Mouse (Mus musculus) G1E (cell line): ENCODE data around the gene Acot3. TPM values are rescaled to one million over a fixed set of nuclear protein-coding genes. Genes with fewer than 3 reads are reported as not detected.
"Not testable (repeated sequence)": the region's sequence is repeated elsewhere in the genome, so short reads cannot be mapped to it uniquely, and the experiment has no call there.

ENCODE experiments used
- ATAC-seq: 2 replicates; pipeline ENCODE4 v1.8.0; 2016; ENCODE audit warnings: mild to moderate bottlenecking; ENCODE audit not compliant: insufficient number of reproducible peaks, poor library complexity, low FRiP score, severe bottlenecking; ENCODE audit errors: extremely low read depth
- DNase-seq: peaks from one replicate; pipeline ENCODE4 v3.0.0; 2012; ENCODE audit warnings: low spot score
- H3K27me3 ChIP-seq: 2 replicates; pipeline ENCODE4 v1.6.1; 2012; ENCODE audit warnings: mild to moderate bottlenecking, low read length, inconsistent platforms; ENCODE audit not compliant: insufficient read depth
- H3K36me3 ChIP-seq: replicated peaks from 2 replicates; pipeline ENCODE3; 2012; ENCODE audit warnings: mild to moderate bottlenecking, inconsistent platforms
- H3K4me1 ChIP-seq: 2 replicates; pipeline ENCODE4 v1.6.1; 2012; ENCODE audit warnings: low read depth, low read length, inconsistent platforms, mixed read lengths; ENCODE audit not compliant: insufficient read depth
- H3K4me3 ChIP-seq: 2 replicates; pipeline ENCODE4 v1.5.1; 2012; ENCODE audit warnings: low read depth, mild to moderate bottlenecking, inconsistent platforms, low read length, moderate library complexity, mixed read lengths
- H3K9me3 ChIP-seq: replicated peaks from 2 replicates; pipeline ENCODE4 v1.6.1; 2012; ENCODE audit warnings: inconsistent platforms
- CTCF ChIP-seq: IDR thresholded peaks from 2 replicates; pipeline ENCODE4 v1.5.1; 2012; ENCODE audit warnings: low read depth, low read length, inconsistent platforms, mixed read lengths
- GATA1 ChIP-seq: IDR thresholded peaks from 2 replicates; pipeline ENCODE4 v1.6.1; 2012; ENCODE audit warnings: borderline replicate concordance, low read length, inconsistent platforms, mixed read lengths
- GATA2 ChIP-seq: IDR thresholded peaks from 2 replicates; pipeline ENCODE4 v1.6.1; 2012; ENCODE audit warnings: low read depth, low read length, inconsistent platforms, borderline replicate concordance
- POLR2AphosphoS5 ChIP-seq: IDR thresholded peaks from 2 replicates; pipeline ENCODE4 v1.6.1; 2012; ENCODE audit warnings: low read depth, low read length, inconsistent platforms; ENCODE audit not compliant: insufficient replicate concordance
- TAL1 ChIP-seq: conservative IDR thresholded peaks from 2 replicates; pipeline ENCODE4 v1.6.1; 2012; ENCODE audit warnings: low read depth, low read length, inconsistent platforms, mixed read lengths
- polyA plus RNA-seq: library from polyadenylated mRNA; stranded (reverse); fragments of >175 nt; gene quantifications from 2 replicates; pipeline ENCODE4 v1.2.3, GENCODE M21; 2012
- total RNA-seq, 2 experiments: library from RNA; stranded (forward) in 1 of 2; stranded (reverse) in 1 of 2; fragments of 200-1000 nt in 1 of 2; fragments of >200 nt in 1 of 2; fragmentation: Nextera tagmentation in 1 of 2; gene quantifications; 2 replicates each; pipeline ENCODE4 v1.2.3; 2014 to 2017

Acot3 gene
- total and polyA plus RNA-seq, 3 experiments = 0.03 TPM; not detected in 2

- Histone ChIP-seq H3K27me3 (peaks cover 26% of the 10 kb centered on the region), H3K4me1 (no peaks in the 10 kb centered on the region), H3K9me3 (no peaks in the 10 kb centered on the region), H3K4me3 (no peak overlapping the region), H3K36me3 (no peaks in the 10 kb centered on the region)
- TF ChIP-seq POLR2AphosphoS5 (no peak), CTCF (no peak), GATA1 (no peak), GATA2 (no peak), TAL1 (no peak)
- ATAC-seq (no peak), DNase-seq (no peak)
These were observed 47.7 kb downstream of the Acot3 start for GRCm38 (mm10) chr12:84099605-84100004.

DNA sequence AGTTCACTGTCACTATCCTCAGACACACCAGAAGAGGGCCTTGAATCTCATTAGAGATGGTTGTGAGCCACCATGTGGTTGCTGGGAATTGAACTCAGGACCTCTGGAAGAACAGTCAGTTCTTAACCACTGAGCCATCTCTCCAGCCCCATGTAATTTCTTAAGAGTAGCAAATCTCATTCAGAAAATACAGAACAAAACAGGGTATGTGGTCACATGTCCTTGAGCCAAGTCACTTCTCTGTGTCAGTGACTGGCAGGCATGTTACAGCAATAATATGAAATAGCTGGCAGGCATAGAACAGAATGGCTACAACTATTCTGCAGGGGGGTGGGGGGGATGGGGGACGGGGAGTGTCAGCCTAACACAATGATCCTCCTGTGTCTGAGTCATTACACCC lies 48.1 kb downstream of the Acot3 start:
- DNase-seq (no peak), ATAC-seq (no peak)
- H3K4me3 ChIP-seq = no peak overlapping the region
- TF ChIP-seq CTCF = no peak
- TF ChIP-seq POLR2AphosphoS5 = no peak
- no peak for TF ChIP-seq GATA1
- no peak for TF ChIP-seq TAL1
- no peak for TF ChIP-seq GATA2
- H3K9me3 ChIP-seq = no peaks in the 10 kb centered on the region
- peaks cover 26% of the 10 kb centered on the region for H3K27me3 ChIP-seq
- no peaks in the 10 kb centered on the region for H3K4me1 ChIP-seq
- H3K36me3 ChIP-seq = no peaks in the 10 kb centered on the region

GRCm38 (mm10) chr12:84100604-84101492 lies 48.9 kb downstream of the Acot3 start, which contains the start of gene Acot6:
Gene Acot6 (plus strand): TSS chr12:84100654.
- not testable (repeated sequence) for H3K36me3 ChIP-seq, DNase-seq, ATAC-seq, H3K4me3 ChIP-seq, H3K9me3 ChIP-seq, H3K4me1 ChIP-seq
- H3K27me3 ChIP-seq = peaks cover 23% of the 10 kb centered on the region

DNA sequence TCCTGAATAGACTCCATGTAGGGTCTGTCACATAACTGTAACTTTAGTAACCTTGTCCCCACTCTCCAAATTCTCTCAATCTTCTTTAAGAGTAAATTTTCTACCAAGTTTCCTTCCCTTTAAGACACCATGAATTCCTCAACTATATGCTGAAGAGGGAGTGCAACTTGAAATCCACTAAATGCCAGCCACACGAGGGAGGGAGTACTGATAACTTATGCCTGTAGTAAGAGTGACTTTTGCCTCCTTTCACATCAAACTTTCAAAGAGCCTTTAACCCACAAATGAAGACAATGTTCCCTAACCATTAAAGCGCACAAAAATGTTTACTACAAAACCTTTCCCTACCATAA lies 49.5 kb downstream of the Acot3 start:
- no peaks in the 10 kb centered on the region for H3K36me3 ChIP-seq
- TF ChIP-seq CTCF (no peak), GATA1 (no peak), GATA2 (no peak), POLR2AphosphoS5 (no peak), TAL1 (no peak)
- DNase-seq = no peak
- H3K27me3 ChIP-seq = peaks cover 22% of the 10 kb centered on the region
- no peaks in the 10 kb centered on the region for H3K4me1 ChIP-seq
- no peak for ATAC-seq
- H3K4me3 ChIP-seq = no peak overlapping the region
- H3K9me3 ChIP-seq = no peaks in the 10 kb centered on the region

DNA sequence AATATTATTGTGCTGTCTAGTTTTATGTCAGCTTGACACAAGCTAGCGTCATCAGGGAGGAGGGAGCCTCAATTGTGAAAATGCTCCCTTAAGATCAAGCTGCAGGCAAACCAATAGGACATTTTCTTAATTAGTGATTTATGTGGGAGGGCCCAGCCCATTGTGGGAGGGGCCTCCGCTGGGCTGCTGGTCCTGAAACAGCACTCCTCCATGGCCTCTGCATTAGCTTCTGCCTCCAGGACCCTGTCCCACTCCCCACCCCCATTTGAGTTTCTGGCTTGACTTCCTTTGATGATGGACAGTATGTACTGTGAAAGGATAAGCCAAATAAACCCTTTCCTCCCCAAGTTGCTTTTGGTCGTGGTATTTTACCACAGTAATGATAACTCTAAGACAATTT lies 55.1 kb downstream of the Acot3 start:
- ATAC-seq (no peak), DNase-seq (no peak)
- Histone ChIP-seq H3K27me3 (peaks cover 8% of the 10 kb centered on the region), H3K9me3 (no peaks in the 10 kb centered on the region), H3K4me3 (no peak overlapping the region), H3K4me1 (peaks cover 6% of the 10 kb centered on the region; the same call in 1 of the 2 replicates), H3K36me3 (no peaks in the 10 kb centered on the region)
- no peak for TF ChIP-seq CTCF
- TF ChIP-seq GATA2 = no peak
- TF ChIP-seq GATA1 = no peak

DNA sequence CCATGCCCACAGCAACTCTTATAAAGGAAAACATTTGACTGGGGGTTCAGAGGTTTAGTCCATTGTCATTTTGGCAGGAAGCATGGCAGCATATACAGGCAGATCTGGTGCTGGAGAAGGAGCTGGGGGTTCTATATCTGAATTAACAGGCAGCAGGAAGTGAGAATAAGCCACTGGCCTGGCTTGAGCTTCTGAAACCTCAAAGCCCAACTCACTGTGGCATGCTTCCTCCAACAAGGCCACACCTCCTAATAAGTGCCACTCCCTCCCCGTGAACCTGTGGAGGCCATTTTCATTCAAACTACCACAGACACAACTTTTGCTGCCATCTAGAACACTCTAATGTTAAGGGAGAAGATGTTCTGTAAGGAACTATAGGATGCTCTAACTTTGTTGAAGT lies 55.7 kb downstream of the Acot3 start:
- Histone ChIP-seq H3K4me3 (no peak overlapping the region), H3K9me3 (no peaks in the 10 kb centered on the region), H3K4me1 (peaks cover 6% of the 10 kb centered on the region; the same call in 1 of the 2 replicates), H3K36me3 (no peaks in the 10 kb centered on the region), H3K27me3 (peaks cover 10% of the 10 kb centered on the region)
- TF ChIP-seq GATA1 (no peak), GATA2 (no peak), POLR2AphosphoS5 (no peak), TAL1 (no peak)
- DNase-seq = no peak
- ATAC-seq = no peak

GRCm38 (mm10) chr12:84109924-84110323 lies 58.0 kb downstream of the Acot3 start:
- Histone ChIP-seq H3K4me3 (no peak overlapping the region), H3K36me3 (no peaks in the 10 kb centered on the region), H3K9me3 (no peaks in the 10 kb centered on the region), H3K27me3 (peaks cover 19% of the 10 kb centered on the region), H3K4me1 (peaks cover 9% of the 10 kb centered on the region)
- DNase-seq (no peak), ATAC-seq (no peak)
- TF ChIP-seq TAL1 (no peak), CTCF (no peak), GATA1 (no peak), GATA2 (no peak), POLR2AphosphoS5 (no peak)

Other genes with a start within 250 kb of the Acot3 start
- 50.2 and 65.8 TPM in 2 replicates for gene Numb, start 130.2 kb upstream of the Acot3 start, total RNA-seq (2014; fragmentation: Nextera tagmentation)
- gene Numb, start 130.2 kb upstream of the Acot3 start, total RNA-seq (2017) = 52.8 and 58.1 TPM in 2 replicates
- gene Numb, start 130.2 kb upstream of the Acot3 start, polyA plus RNA-seq = 34.4 and 40.1 TPM in 2 replicates
- 25.8 and 30.6 TPM in 2 replicates for gene Riox1, start 101.5 kb upstream of the Acot3 start, total RNA-seq (2014; fragmentation: Nextera tagmentation)
- gene Riox1, start 101.5 kb upstream of the Acot3 start, total RNA-seq (2017) = 28.0 and 35.7 TPM in 2 replicates
- 107 and 138 TPM in 2 replicates for gene Riox1, start 101.5 kb upstream of the Acot3 start, polyA plus RNA-seq
- gene Heatr4, start 67.3 kb upstream of the Acot3 start, total RNA-seq (2014; fragmentation: Nextera tagmentation) = not detected in 2 replicates
- 0.06 and 0.22 TPM in 2 replicates for gene Heatr4, start 67.3 kb upstream of the Acot3 start, total RNA-seq (2017)
- not detected in 2 replicates for gene Heatr4, start 67.3 kb upstream of the Acot3 start, polyA plus RNA-seq
- gene Acot2, start 64.3 kb upstream of the Acot3 start, total RNA-seq (2014; fragmentation: Nextera tagmentation) = not detected in 2 replicates
- gene Acot2, start 64.3 kb upstream of the Acot3 start, total RNA-seq (2017) = 0.22 TPM in 1 of 2 replicates, not detected in the other
- 0.02 TPM in 1 of 2 replicates, not detected in the other for gene Acot2, start 64.3 kb upstream of the Acot3 start, polyA plus RNA-seq
- not detected in 2 replicates for gene Acot1, start 42.7 kb upstream of the Acot3 start, total RNA-seq (2014; fragmentation: Nextera tagmentation)
- gene Acot1, start 42.7 kb upstream of the Acot3 start, total RNA-seq (2017) = 0.11 TPM in 1 of 2 replicates, not detected in the other
- not detected in 2 replicates for gene Acot1, start 42.7 kb upstream of the Acot3 start, polyA plus RNA-seq
- not detected in 2 replicates for gene Acot4, start 13.8 kb upstream of the Acot3 start, total RNA-seq (2014; fragmentation: Nextera tagmentation)
- gene Acot4, start 13.8 kb upstream of the Acot3 start, total RNA-seq (2017) = 0.05 and 0.06 TPM in 2 replicates
- gene Acot4, start 13.8 kb upstream of the Acot3 start, polyA plus RNA-seq = not detected in 2 replicates
- not detected in 2 replicates for gene Gm49366, start 13.2 kb upstream of the Acot3 start, total RNA-seq (2014; fragmentation: Nextera tagmentation)
- not detected in 2 replicates for gene Gm49366, start 13.2 kb upstream of the Acot3 start, total RNA-seq (2017)
- not detected in 2 replicates for gene Gm49366, start 13.2 kb upstream of the Acot3 start, polyA plus RNA-seq
- not detected in 2 replicates for gene Acot5, start 17.2 kb downstream of the Acot3 start, total RNA-seq (2014; fragmentation: Nextera tagmentation)
- gene Acot5, start 17.2 kb downstream of the Acot3 start, total RNA-seq (2017) = not detected in 2 replicates
- gene Acot5, start 17.2 kb downstream of the Acot3 start, polyA plus RNA-seq = not detected in 2 replicates
- not detected in 2 replicates for gene Acot6, start 48.5 kb downstream of the Acot3 start, total RNA-seq (2014; fragmentation: Nextera tagmentation)
- 0.12 and 0.33 TPM in 2 replicates for gene Acot6, start 48.5 kb downstream of the Acot3 start, total RNA-seq (2017)
- not detected in 2 replicates for gene Acot6, start 48.5 kb downstream of the Acot3 start, polyA plus RNA-seq
- gene Dnal1, start 62.2 kb downstream of the Acot3 start, total RNA-seq (2014; fragmentation: Nextera tagmentation) = 1.1 and 3.6 TPM in 2 replicates
- 0.49 and 0.76 TPM in 2 replicates for gene Dnal1, start 62.2 kb downstream of the Acot3 start, total RNA-seq (2017)
- gene Dnal1, start 62.2 kb downstream of the Acot3 start, polyA plus RNA-seq = 0.01 and 0.14 TPM in 2 replicates
- 0.58 and 0.83 TPM in 2 replicates for gene Pnma1, start 96.3 kb downstream of the Acot3 start, total RNA-seq (2014; fragmentation: Nextera tagmentation)
- 0.76 and 1.5 TPM in 2 replicates for gene Pnma1, start 96.3 kb downstream of the Acot3 start, total RNA-seq (2017)
- 0.14 TPM in 2 replicates for gene Pnma1, start 96.3 kb downstream of the Acot3 start, polyA plus RNA-seq
- gene Elmsan1, start 166.7 kb downstream of the Acot3 start, total RNA-seq (2014; fragmentation: Nextera tagmentation) = 66.7 and 72.7 TPM in 2 replicates
- gene Elmsan1, start 166.7 kb downstream of the Acot3 start, total RNA-seq (2017) = 21.0 and 21.4 TPM in 2 replicates
- 125 and 140 TPM in 2 replicates for gene Elmsan1, start 166.7 kb downstream of the Acot3 start, polyA plus RNA-seq
- gene Ptgr2, start 233.1 kb downstream of the Acot3 start, total RNA-seq (2014; fragmentation: Nextera tagmentation) = 59.6 and 71.3 TPM in 2 replicates
- gene Ptgr2, start 233.1 kb downstream of the Acot3 start, total RNA-seq (2017) = 152 and 184 TPM in 2 replicates
- 5.5 and 10.1 TPM in 2 replicates for gene Ptgr2, start 233.1 kb downstream of the Acot3 start, polyA plus RNA-seq